Mouse (Mus musculus): ENCODE results near the gene BC048403.
"Not testable (repeated sequence)": the region's sequence is repeated elsewhere in the genome, so short reads cannot be mapped to it uniquely, and the experiment has no call there.

Gene BC048403

GRCm38 (mm10) chr10:121756677-121757076 lies 16.9 kb downstream of the BC048403 start:
- DNase-seq (ENCODE audit: low read depth, low spot score) = no peak

- no peak for DNase-seq (ENCODE audit: low read depth, low spot score)
Observed at GRCm38 (mm10) chr10:121759095-121759494, 19.4 kb downstream of the BC048403 start.

- DNase-seq (ENCODE audit: low read depth, low spot score) = no peak
Observed at GRCm38 (mm10) chr10:121762141-121762540, 22.4 kb downstream of the BC048403 start.

- DNase-seq (ENCODE audit: low read depth, low spot score) = no peak
Observed at GRCm38 (mm10) chr10:121763191-121763590, 23.5 kb downstream of the BC048403 start.

GRCm38 (mm10) chr10:121764469-121765173 lies 24.9 kb downstream of the BC048403 start:
- DNase-seq (ENCODE audit: low read depth, low spot score) = no peak

- DNase-seq (ENCODE audit: low read depth, low spot score) = no peak
Observed at GRCm38 (mm10) chr10:121765174-121766057, 25.7 kb downstream of the BC048403 start.

GRCm38 (mm10) chr10:121767295-121767694 lies 27.6 kb downstream of the BC048403 start:
- DNase-seq (ENCODE audit: low read depth, low spot score) = not testable (repeated sequence)

- no peak for DNase-seq (ENCODE audit: low read depth, low spot score)
Observed at GRCm38 (mm10) chr10:121769711-121770110, 30.0 kb downstream of the BC048403 start.

GRCm38 (mm10) chr10:121770624-121771577 lies 31.2 kb downstream of the BC048403 start:
- no peak for DNase-seq (ENCODE audit: low read depth, low spot score)

- no peak for DNase-seq (ENCODE audit: low read depth, low spot score)
Observed at GRCm38 (mm10) chr10:121773813-121774212, 34.1 kb downstream of the BC048403 start.

- no peak for DNase-seq (ENCODE audit: low read depth, low spot score)
Observed at GRCm38 (mm10) chr10:121775990-121776389, 36.3 kb downstream of the BC048403 start.

- no peak for DNase-seq (ENCODE audit: low read depth, low spot score)
Observed at GRCm38 (mm10) chr10:121781159-121781558, 41.4 kb downstream of the BC048403 start.

GRCm38 (mm10) chr10:121788536-121788935 lies 48.8 kb downstream of the BC048403 start:
- no peak for DNase-seq (ENCODE audit: low read depth, low spot score)

GRCm38 (mm10) chr10:121790078-121790477 lies 50.3 kb downstream of the BC048403 start:
- no peak for DNase-seq (ENCODE audit: low read depth, low spot score)

- no peak for DNase-seq (ENCODE audit: low read depth, low spot score)
Observed at GRCm38 (mm10) chr10:121792661-121793060, 52.9 kb downstream of the BC048403 start.

- DNase-seq (ENCODE audit: low read depth, low spot score) = no peak
Observed at GRCm38 (mm10) chr10:121794486-121794885, 54.7 kb downstream of the BC048403 start.

GRCm38 (mm10) chr10:121796027-121796802 lies 56.5 kb downstream of the BC048403 start:
- no peak for DNase-seq (ENCODE audit: low read depth, low spot score)

GRCm38 (mm10) chr10:121800041-121800440 lies 60.3 kb downstream of the BC048403 start:
- no peak for DNase-seq (ENCODE audit: low read depth, low spot score)

Measured in retina, adult 2 months (tissue).